Mouse (Mus musculus) Patski (cell line): ENCODE results near the gene Dhx40. TPM values are rescaled to one million over a fixed set of nuclear protein-coding genes. Genes with fewer than 3 reads are reported as not detected.

Experiments used
- ATAC-seq: fragments of 100-300 bp; one replicate; pipeline ENCODE4 v1.8.0; 2021
- CTCF ChIA-PET: fragments of 350-600 bp; sonication (Branson Sonifier 250); formaldehyde crosslinking; loops from one replicate; lab custom pipeline; 2022; ENCODE audit warnings: inconsistent platforms; lab: Charles Lee
- POLR2A ChIA-PET: fragments of 350-600 bp; sonication (Branson Sonifier 250); formaldehyde crosslinking; loops from one replicate; lab custom pipeline; 2022; ENCODE audit warnings: antibody characterized with exemption, inconsistent platforms; lab: Charles Lee
- DNase-seq: peaks from one replicate; pipeline ENCODE4 v3.0.0-alpha.2; 2011; ENCODE audit warnings: low read depth, low spot score
- H3K27me3 ChIP-seq: fragments of 371-371 bp; one replicate; pipeline ENCODE4 v1.5.1; 2021
- CTCF ChIP-seq: fragments of 100-300 bp; IDR thresholded peaks from one replicate; pipeline ENCODE4 v1.5.1; 2021
- in situ Hi-C: fragments of 300-500 bp; cut with MboI; formaldehyde crosslinking; loops from 3 replicates; pipeline ENCODE4 v1.11.1; 2018; ENCODE audit warnings: low pct_unique_long_range_greater_than_20kb, mixed read lengths
- polyA plus RNA-seq: library from polyadenylated mRNA; unstranded; gene quantifications from one replicate; pipeline ENCODE4 v1.2.3, GENCODE M21; 2021

Dhx40 gene
- polyA plus RNA-seq, 1 experiment from 2014 or later = 76.1 TPM

- H3K27me3 ChIP-seq = no peaks in the 10 kb centered on the region
- no peak for ATAC-seq
- ChIA-PET CTCF (interaction anchor here (1.3 to 2.1 kb wide), 2 partner anchors 12 to 101 kb away, joined by 3 to 7 read pairs; no protein-coding TSS in a partner anchor), POLR2A (interaction anchor here (0.7 to 2.9 kb wide), 11 partner anchors 8 to 170 kb away, joined by 3 to 10 read pairs (median 4); partner anchors contain the start of gene Vmp1)
- in situ Hi-C loops = loop anchor here (5.0 kb wide), 1 partner anchor 74 kb away; the partner anchor contains the start of genes Ptrh2 and Vmp1
- no peak for DNase-seq
- no peak for TF ChIP-seq CTCF
Observed at GRCm38 (mm10) chr11:86756156-86757141, 51.1 kb downstream of the Dhx40 start.

DNA sequence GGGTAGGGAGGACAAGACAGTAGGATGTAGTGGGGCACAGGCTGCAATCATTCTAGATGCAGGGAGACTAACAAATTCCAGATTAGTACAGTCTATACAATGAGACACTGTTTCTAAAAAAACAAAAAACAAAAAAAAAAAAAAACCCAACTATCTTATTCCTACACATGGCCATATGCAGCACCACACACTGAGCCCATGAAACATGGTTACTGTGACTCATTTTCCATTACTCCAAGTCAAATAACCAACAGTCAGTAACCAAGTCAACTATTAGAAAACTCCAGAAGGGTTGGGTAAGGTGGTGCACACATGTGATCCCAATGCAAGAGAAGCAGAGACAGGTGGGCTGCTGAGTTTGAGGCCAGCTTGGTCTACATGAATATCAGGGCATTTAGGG, 55.1 kb downstream of the Dhx40 start:
- CTCF ChIA-PET = interaction anchor here (1.0 to 1.4 kb wide), 3 partner anchors 12 to 17 kb away, joined by 3 to 4 read pairs (median 3); no protein-coding TSS in a partner anchor
- in situ Hi-C loops = no loop called here
- DNase-seq (no peak), ATAC-seq (no peak)
- POLR2A ChIA-PET = interaction anchor here (0.7 kb wide), 1 partner anchor 59 kb away, joined by 4 read pairs; no protein-coding TSS in a partner anchor
- no peaks in the 10 kb centered on the region for H3K27me3 ChIP-seq
- TF ChIP-seq CTCF = no peak

GRCm38 (mm10) chr11:86751010-86751409, 56.5 kb downstream of the Dhx40 start:
- no peak for TF ChIP-seq CTCF
- no peak for DNase-seq
- ATAC-seq = no peak
- H3K27me3 ChIP-seq = no peaks in the 10 kb centered on the region
- ChIA-PET CTCF (interaction anchor here (1.0 to 1.2 kb wide), 2 partner anchors 12 to 32 kb away, joined by 3 read pairs; no protein-coding TSS in a partner anchor), POLR2A (interaction anchor here (1.1 kb wide), 1 partner anchor 11 kb away, joined by 3 read pairs; no protein-coding TSS in a partner anchor)
- in situ Hi-C loops = no loop called here

DNA sequence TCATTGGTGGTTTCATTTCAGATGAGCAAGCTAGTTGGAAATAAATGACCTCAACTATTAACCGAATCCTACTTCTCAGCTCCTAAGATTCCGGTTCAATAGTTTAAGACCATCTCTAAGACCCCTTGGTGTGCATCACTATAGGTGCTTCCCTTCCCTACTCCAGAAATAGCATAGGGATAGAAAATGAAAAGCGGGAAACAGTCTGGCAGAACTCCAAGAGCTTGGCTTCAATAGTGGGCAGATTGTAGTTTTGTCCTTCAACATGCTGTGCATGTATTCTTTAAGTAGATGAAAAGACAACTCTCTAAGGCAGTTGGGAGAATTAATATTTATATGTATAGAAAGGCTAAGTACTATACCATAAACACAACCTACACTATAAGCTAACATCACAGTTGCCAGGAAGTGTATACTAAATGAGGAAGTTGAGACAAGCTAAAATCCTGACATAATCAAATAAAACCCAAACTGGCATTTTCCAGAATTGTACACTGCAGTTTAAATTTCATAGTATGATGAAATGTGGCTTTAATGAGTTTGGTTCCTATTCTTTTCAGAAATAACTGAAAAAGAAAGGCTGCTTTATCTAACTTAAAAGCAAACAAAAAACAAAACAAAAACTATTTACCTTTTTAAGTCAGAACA, 57.6 kb downstream of the Dhx40 start:
- no peaks in the 10 kb centered on the region for H3K27me3 ChIP-seq
- ChIA-PET CTCF (interaction anchor here (0.7 to 2.0 kb wide), 5 partner anchors 9 to 68 kb away, joined by 3 to 8 read pairs (median 3); no protein-coding TSS in a partner anchor), POLR2A (interaction anchor here (0.9 to 1.3 kb wide), 2 partner anchors 9 to 12 kb away, joined by 3 to 10 read pairs; no protein-coding TSS in a partner anchor)
- DNase-seq = no peak
- TF ChIP-seq CTCF = no peak
- no peak for ATAC-seq
- in situ Hi-C loops = no loop called here

- no peak for DNase-seq
- CTCF ChIA-PET = interaction anchor here (1.7 to 2.8 kb wide), 2 partner anchors 9 to 12 kb away, joined by 4 to 7 read pairs; partner anchors contain the start of gene Cltc
Observed at GRCm38 (mm10) chr11:86745634-86746404, 61.7 kb downstream of the Dhx40 start.

DNA sequence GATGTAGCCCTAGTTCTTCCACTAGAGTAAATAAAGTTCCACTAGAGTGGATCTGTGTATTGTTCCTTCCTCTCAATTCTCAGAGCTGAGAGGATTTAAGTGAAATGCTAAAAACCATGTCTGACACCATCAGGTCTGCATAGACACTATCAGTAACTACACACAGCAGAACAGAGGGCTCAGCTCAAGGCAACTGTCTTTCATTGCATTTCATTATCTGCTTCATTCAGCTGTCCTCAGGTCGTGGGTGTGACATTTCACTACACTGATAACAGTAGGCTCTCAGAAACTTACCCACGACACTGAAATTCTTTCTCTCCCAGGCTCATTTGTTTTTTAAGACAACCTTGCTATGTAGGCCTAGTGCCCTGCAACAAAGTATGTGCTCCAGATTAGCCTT, 64.9 kb downstream of the Dhx40 start:
- no peak for DNase-seq
- POLR2A ChIA-PET = interaction anchor here (0.6 kb wide), 1 partner anchor 156 kb away, joined by 5 read pairs; no protein-coding TSS in a partner anchor
- TF ChIP-seq CTCF = no peak
- CTCF ChIA-PET = interaction anchor here (0.6 kb wide), 1 partner anchor 130 kb away, joined by 3 read pairs; no protein-coding TSS in a partner anchor
- no peak for ATAC-seq
- in situ Hi-C loops = no loop called here
- H3K27me3 ChIP-seq = no peaks in the 10 kb centered on the region

More at GRCm38 (mm10) chr11:86745634-86746404, 61.7 kb downstream of the Dhx40 start:
- no peak for ATAC-seq
- no peak for TF ChIP-seq CTCF
- no peaks in the 10 kb centered on the region for H3K27me3 ChIP-seq
- in situ Hi-C loops = no loop called here
- POLR2A ChIA-PET = interaction anchor here (0.9 kb wide), 2 partner anchors 11 to 12 kb away, joined by 3 read pairs; no protein-coding TSS in a partner anchor

DNA sequence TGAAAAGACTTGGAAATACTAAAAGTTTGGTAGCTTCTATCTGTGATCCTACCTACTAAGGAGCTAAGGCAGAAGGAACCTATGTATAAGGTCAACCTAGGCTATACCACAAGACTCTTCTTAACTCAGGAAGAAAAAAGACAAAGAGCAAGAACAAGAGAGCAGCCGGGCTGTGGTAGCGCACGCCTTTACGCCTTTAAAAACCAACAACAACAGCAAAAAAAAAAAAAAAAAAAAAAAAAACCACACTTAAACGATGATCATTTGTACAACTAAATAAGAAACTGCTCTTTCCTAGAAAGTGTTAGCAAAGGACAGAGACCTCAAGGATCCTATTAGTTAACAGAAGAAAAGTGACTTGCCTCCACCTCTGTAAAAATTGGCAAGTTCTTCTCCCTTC, 66.0 kb downstream of the Dhx40 start:
- in situ Hi-C loops = no loop called here
- ChIA-PET CTCF (interaction anchor here (0.9 to 1.0 kb wide), 2 partner anchors 8 to 10 kb away, joined by 3 to 5 read pairs; no protein-coding TSS in a partner anchor), POLR2A (interaction anchor here (1.0 kb wide), 1 partner anchor 8 kb away, joined by 10 read pairs; no protein-coding TSS in a partner anchor)
- no peak for TF ChIP-seq CTCF
- no peaks in the 10 kb centered on the region for H3K27me3 ChIP-seq
- ATAC-seq (no peak), DNase-seq (no peak)

- POLR2A ChIA-PET = interaction anchor here (1.3 kb wide), 1 partner anchor 9 kb away, joined by 7 read pairs; no protein-coding TSS in a partner anchor
- DNase-seq (no peak), ATAC-seq (no peak)
- TF ChIP-seq CTCF = no peak
- H3K27me3 ChIP-seq = no peaks in the 10 kb centered on the region
- in situ Hi-C loops = no loop called here
- CTCF ChIA-PET = interaction anchor here (1.0 kb wide), 1 partner anchor 11 kb away, joined by 3 read pairs; no protein-coding TSS in a partner anchor
Observed at GRCm38 (mm10) chr11:86739470-86739869, 68.1 kb downstream of the Dhx40 start.

DNA sequence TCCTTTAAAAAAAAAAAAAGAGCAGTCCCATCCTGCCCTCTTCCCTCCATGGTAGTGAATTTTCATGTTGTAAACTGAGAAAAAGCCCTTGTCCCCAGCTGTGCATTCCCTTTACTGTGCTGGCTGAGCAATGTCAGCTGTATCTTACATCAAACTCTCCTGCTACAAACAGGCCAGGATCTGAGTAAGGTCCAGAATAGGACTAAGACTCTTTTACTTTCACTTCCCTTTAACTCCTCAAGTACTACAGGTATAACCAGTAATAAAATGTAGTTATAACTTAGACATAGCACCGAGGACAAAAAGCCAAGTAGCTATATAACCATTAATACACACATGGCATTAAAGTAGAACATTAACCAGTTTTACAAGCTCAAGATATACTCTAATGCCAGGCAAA, 68.6 kb downstream of the Dhx40 start:
- ATAC-seq = no peak
- no peaks in the 10 kb centered on the region for H3K27me3 ChIP-seq
- TF ChIP-seq CTCF = no peak
- POLR2A ChIA-PET = interaction anchor here (1.3 kb wide), 1 partner anchor 10 kb away, joined by 7 read pairs; no protein-coding TSS in a partner anchor
- in situ Hi-C loops = no loop called here
- CTCF ChIA-PET = interaction anchor here (0.9 to 2.0 kb wide), 6 partner anchors 11 to 42 kb away, joined by 3 to 7 read pairs (median 4); no protein-coding TSS in a partner anchor
- no peak for DNase-seq
